Mouse (Mus musculus): ENCODE measurements at regions not wholly inside any gene's neighbourhood (a gene's known extent, or its start where the extent isn't known, plus 50 kb on each side); places are given as distances from the start of the nearest gene placed in this dataset.

DNA sequence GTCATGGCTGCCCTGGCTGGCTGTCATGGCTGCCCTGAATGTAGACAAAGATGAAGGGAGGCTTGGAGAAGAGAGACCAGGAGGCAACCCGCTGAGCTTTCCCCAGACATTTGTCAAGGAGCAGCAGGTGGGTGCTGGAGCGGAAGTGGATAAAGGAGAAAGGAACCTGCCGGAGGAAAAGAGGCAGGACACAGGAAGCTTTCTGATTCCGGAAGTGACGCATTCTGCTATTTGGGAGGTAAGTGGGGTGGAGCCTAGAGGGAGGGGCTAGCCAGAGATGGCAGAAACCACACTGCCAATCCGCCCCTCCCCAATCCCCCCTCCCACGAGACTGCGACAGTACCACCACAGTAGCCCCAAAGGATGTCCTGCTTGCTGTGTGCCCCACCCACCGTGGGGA lies 80.1 kb downstream of the Gm572 start:
- no peak overlapping the region for H3K4me2 ChIP-seq (ENCODE audit: low read depth, low read length)
- peaks cover 23% of the 10 kb centered on the region for H3K27me3 ChIP-seq (ENCODE audit: control insufficient read depth, insufficient read depth, low read length)
- no peaks in the 10 kb centered on the region for H3K36me3 ChIP-seq (ENCODE audit: control insufficient read depth, insufficient read depth)
- H3K4me3 ChIP-seq (ENCODE audit: low read length): no peak overlapping the region
- no peak overlapping the region for H3K27ac ChIP-seq (ENCODE audit: low read length)
- WGBS: 81% methylated on average over 9 of the region's 9 CpGs
- peaks cover 4% of the 10 kb centered on the region; the same call in 1 of the 2 replicates for H3K4me1 ChIP-seq (ENCODE audit: control insufficient read depth, insufficient read depth, low read length)
- no peak overlapping the region for H3K9ac ChIP-seq (ENCODE audit: low read length)
- no peaks in the 10 kb centered on the region for H3K9me3 ChIP-seq (replicated peaks; ENCODE audit: control insufficient read depth, low read length)
- no peak for ATAC-seq (replicated peaks; ENCODE audit: extremely low read depth, insufficient read depth, low FRiP score)

GRCm38 (mm10) chr4:148723934-148724719 lies 80.1 kb upstream of the Casz1 start:
- Histone ChIP-seq H3K27ac (ENCODE audit: low read length) (no peak overlapping the region), H3K27me3 (ENCODE audit: control insufficient read depth, insufficient read depth, low read length) (peaks cover 23% of the 10 kb centered on the region)
- no peak for ATAC-seq (replicated peaks; ENCODE audit: extremely low read depth, insufficient read depth, low FRiP score)

GRCm38 (mm10) chr4:148728800-148729199 lies 75.4 kb upstream of the Casz1 start:
- no peak overlapping the region for H3K4me2 ChIP-seq (ENCODE audit: low read depth, low read length)
- no peaks in the 10 kb centered on the region for H3K36me3 ChIP-seq (ENCODE audit: control insufficient read depth, insufficient read depth)
- H3K9ac ChIP-seq (ENCODE audit: low read length): no peak overlapping the region
- no peak overlapping the region for H3K27ac ChIP-seq (ENCODE audit: low read length)
- no peak overlapping the region for H3K4me3 ChIP-seq (ENCODE audit: low read length)
- H3K4me1 ChIP-seq (ENCODE audit: control insufficient read depth, insufficient read depth, low read length): peaks cover 4% of the 10 kb centered on the region; the same call in 1 of the 2 replicates
- peaks cover 18% of the 10 kb centered on the region for H3K27me3 ChIP-seq (ENCODE audit: control insufficient read depth, insufficient read depth, low read length)
- 81% methylated on average over 5 of the region's 5 CpGs for WGBS
- no peak for ATAC-seq (replicated peaks; ENCODE audit: extremely low read depth, insufficient read depth, low FRiP score)
- H3K9me3 ChIP-seq (replicated peaks; ENCODE audit: control insufficient read depth, low read length): no peaks in the 10 kb centered on the region

More at GRCm38 (mm10) chr4:148723934-148724719, 80.1 kb upstream of the Casz1 start:
- H3K9me3 ChIP-seq (replicated peaks; ENCODE audit: control insufficient read depth, low read length): no peaks in the 10 kb centered on the region
- peak overlapping the region; percentile 76 for H3K4me2 ChIP-seq (ENCODE audit: low read depth, low read length)
- peaks cover 4% of the 10 kb centered on the region; the same call in 1 of the 2 replicates for H3K4me1 ChIP-seq (ENCODE audit: control insufficient read depth, insufficient read depth, low read length)
- H3K4me3 ChIP-seq (ENCODE audit: low read length): peak overlapping the region; percentile 47
- H3K9ac ChIP-seq (ENCODE audit: low read length): peak overlapping the region; percentile 67
- WGBS: 5% methylated on average over 37 of the region's 39 CpGs
- H3K36me3 ChIP-seq (ENCODE audit: control insufficient read depth, insufficient read depth): no peaks in the 10 kb centered on the region

GRCm38 (mm10) chr4:148731586-148731985 lies 72.6 kb upstream of the Casz1 start:
- 59% methylated on average over 3 of the region's 3 CpGs for WGBS
- no peak overlapping the region for H3K9ac ChIP-seq (ENCODE audit: low read length)

GRCm38 (mm10) chr4:148734061-148734460 lies 70.2 kb upstream of the Casz1 start:
- Histone ChIP-seq H3K4me1 (ENCODE audit: control insufficient read depth, insufficient read depth, low read length) (peaks cover 14% of the 10 kb centered on the region), H3K4me2 (ENCODE audit: low read depth, low read length) (no peak overlapping the region), H3K27me3 (ENCODE audit: control insufficient read depth, insufficient read depth, low read length) (peaks cover 10% of the 10 kb centered on the region; the same call in 1 of the 2 replicates), H3K27ac (ENCODE audit: low read length) (no peak overlapping the region), H3K9me3 (replicated peaks; ENCODE audit: control insufficient read depth, low read length) (no peaks in the 10 kb centered on the region), H3K36me3 (ENCODE audit: control insufficient read depth, insufficient read depth) (no peaks in the 10 kb centered on the region), H3K4me3 (ENCODE audit: low read length) (no peak overlapping the region), H3K9ac (ENCODE audit: low read length) (no peak overlapping the region)
- WGBS: 73% methylated on average over 9 of the region's 9 CpGs
- ATAC-seq (replicated peaks; ENCODE audit: extremely low read depth, insufficient read depth, low FRiP score): no peak

More at GRCm38 (mm10) chr4:148731586-148731985, 72.6 kb upstream of the Casz1 start:
- H3K36me3 ChIP-seq (ENCODE audit: control insufficient read depth, insufficient read depth): no peaks in the 10 kb centered on the region
- no peak overlapping the region for H3K27ac ChIP-seq (ENCODE audit: low read length)
- no peak overlapping the region for H3K4me2 ChIP-seq (ENCODE audit: low read depth, low read length)
- H3K9me3 ChIP-seq (replicated peaks; ENCODE audit: control insufficient read depth, low read length): no peaks in the 10 kb centered on the region
- no peak for ATAC-seq (replicated peaks; ENCODE audit: extremely low read depth, insufficient read depth, low FRiP score)
- H3K27me3 ChIP-seq (ENCODE audit: control insufficient read depth, insufficient read depth, low read length): peaks cover 5% of the 10 kb centered on the region; the same call in 1 of the 2 replicates
- peaks cover 11% of the 10 kb centered on the region for H3K4me1 ChIP-seq (ENCODE audit: control insufficient read depth, insufficient read depth, low read length)
- no peak overlapping the region for H3K4me3 ChIP-seq (ENCODE audit: low read length)

DNA sequence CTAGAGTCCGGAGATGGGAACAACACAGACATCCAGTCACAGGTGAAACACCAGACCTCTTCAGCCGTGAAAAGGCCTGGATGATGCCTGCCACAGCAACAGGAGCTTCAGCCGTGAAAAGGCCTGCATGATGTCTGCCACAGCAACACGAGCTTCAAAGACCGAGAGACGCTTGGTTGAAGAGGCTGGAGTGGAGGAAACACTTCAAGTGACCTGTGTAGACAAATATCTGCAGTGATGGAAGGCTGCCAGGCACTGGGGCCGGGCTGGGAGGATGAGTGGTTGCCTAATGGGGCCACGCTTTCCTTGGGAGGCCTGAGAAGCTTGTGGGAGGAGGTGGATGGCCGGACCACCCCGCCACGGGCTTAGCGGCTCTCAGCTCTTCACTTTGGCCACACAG lies 69.7 kb upstream of the Casz1 start:
- Histone ChIP-seq H3K27ac (ENCODE audit: low read length) (no peak overlapping the region), H3K4me2 (ENCODE audit: low read depth, low read length) (0 out of 2 replicates have a peak overlapping the region, but pooled peaks have one; percentile 1), H3K9me3 (replicated peaks; ENCODE audit: control insufficient read depth, low read length) (no peaks in the 10 kb centered on the region), H3K36me3 (ENCODE audit: control insufficient read depth, insufficient read depth) (no peaks in the 10 kb centered on the region), H3K27me3 (ENCODE audit: control insufficient read depth, insufficient read depth, low read length) (peaks cover 10% of the 10 kb centered on the region; the same call in 1 of the 2 replicates), H3K4me3 (ENCODE audit: low read length) (no peak overlapping the region), H3K4me1 (ENCODE audit: control insufficient read depth, insufficient read depth, low read length) (peaks cover 19% of the 10 kb centered on the region), H3K9ac (ENCODE audit: low read length) (no peak overlapping the region)
- 25% methylated on average over 12 of the region's 12 CpGs for WGBS
- no peak; the same call in 1 of the 2 replicates for ATAC-seq (replicated peaks; ENCODE audit: extremely low read depth, insufficient read depth, low FRiP score)

DNA sequence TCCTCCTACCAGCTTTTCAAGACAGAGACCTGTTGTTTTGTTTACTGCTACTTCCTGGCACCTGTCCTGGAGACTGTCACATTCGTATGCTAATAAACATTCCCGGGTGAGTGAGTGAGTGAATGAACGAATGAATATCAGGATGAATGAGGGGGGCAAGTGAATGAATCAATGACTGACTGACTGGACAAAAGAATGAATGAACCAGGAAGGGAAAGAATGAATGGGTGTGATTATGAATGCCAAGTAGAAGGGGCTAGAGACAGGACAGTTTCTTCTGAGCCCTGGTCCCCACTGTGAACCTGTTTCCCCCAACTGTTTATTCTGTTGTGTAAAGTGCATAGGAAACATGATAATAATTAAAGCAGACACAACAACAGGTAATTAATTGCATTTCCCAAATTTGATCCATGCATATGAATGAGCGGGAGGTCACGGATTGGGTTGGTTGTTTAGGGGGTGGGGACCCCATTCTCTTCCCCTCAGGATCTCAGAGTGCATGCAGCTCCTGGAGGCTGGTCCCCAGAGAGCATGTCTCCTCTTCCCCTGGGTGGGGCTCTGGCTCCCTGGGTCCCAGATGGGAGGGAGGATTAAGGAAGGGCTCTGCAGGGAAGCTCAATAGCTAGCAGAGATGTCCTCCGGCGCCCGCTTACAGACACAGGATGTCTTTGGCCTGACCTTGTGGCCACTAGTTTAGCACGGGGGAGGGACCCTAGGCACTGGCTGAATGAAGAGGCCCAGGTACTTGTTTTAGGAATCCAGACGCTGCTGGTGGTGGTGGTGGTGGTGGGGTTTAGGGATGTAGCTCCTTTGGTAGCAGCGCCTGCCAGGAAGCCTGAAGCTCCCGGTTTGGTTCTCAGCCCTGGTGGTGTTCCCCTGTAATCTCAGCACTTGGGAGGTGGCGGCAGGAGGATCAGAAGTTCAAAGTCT lies 65.4 kb upstream of the Casz1 start:
- WGBS: 36% methylated on average over 13 of the region's 13 CpGs
- H3K27ac ChIP-seq (ENCODE audit: low read length): no peak overlapping the region
- no peak for ATAC-seq (replicated peaks; ENCODE audit: extremely low read depth, insufficient read depth, low FRiP score)
- no peaks in the 10 kb centered on the region for H3K9me3 ChIP-seq (replicated peaks; ENCODE audit: control insufficient read depth, low read length)
- no peaks in the 10 kb centered on the region for H3K36me3 ChIP-seq (ENCODE audit: control insufficient read depth, insufficient read depth)
- peak overlapping the region; percentile 11; the same call in 1 of the 2 replicates for H3K9ac ChIP-seq (ENCODE audit: low read length)
- H3K4me1 ChIP-seq (ENCODE audit: control insufficient read depth, insufficient read depth, low read length): peaks cover 23% of the 10 kb centered on the region
- no peak overlapping the region for H3K4me2 ChIP-seq (ENCODE audit: low read depth, low read length)
- H3K4me3 ChIP-seq (ENCODE audit: low read length): no peak overlapping the region
- 0 out of 2 replicates have a peak, but pooled peaks cover 4% of the 10 kb centered on the region for H3K27me3 ChIP-seq (ENCODE audit: control insufficient read depth, insufficient read depth, low read length)

DNA sequence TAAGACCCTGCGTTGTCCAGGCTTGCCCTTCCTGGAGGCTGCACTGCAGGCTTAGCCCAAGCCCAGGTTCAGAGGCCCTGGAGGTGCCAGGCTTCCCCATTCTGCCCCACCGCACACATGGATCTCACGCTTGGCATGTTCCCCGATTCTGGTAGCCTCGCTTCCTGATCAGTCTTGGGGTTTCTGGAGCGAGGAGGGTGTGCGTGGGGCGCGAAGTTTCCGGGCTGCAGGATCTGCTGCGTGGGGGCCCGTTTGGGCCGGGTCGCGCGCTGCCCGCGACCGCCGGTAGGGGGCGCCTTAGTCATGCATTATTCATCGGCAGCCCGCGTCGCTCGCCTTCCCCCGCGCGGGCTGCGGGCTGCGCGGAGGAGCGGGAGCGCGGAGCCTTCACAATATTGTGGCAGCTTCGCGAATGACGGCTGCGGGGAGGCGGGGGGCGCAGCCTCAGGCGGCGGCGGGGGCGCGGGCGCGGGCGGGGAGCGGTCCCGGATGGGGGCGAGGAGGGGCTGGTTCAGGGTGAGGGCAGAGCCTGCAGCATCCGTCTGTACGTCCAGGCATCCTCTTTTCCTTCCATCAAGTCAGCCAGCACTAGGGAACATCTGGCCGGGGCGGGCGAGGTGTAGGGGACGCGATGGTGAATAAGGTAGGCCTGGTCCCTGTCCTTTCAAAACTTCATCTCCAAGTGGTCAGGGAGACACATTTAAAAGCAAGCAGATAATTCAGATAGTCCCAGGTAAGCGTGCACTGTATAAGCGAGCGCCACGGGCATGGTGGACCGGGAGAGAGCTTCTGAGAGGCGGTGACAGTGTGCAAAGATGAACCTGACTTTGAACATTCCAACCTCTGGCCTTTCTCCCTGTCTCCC lies 61.4 kb upstream of the Casz1 start:
- 4% methylated on average over 61 of the region's 65 CpGs for WGBS
- peak overlapping the region; percentile 85 for H3K4me2 ChIP-seq (ENCODE audit: low read depth, low read length)
- no peak overlapping the region for H3K27ac ChIP-seq (ENCODE audit: low read length)
- H3K4me1 ChIP-seq (ENCODE audit: control insufficient read depth, insufficient read depth, low read length): peaks cover 30% of the 10 kb centered on the region
- peak overlapping the region; percentile 55 for H3K4me3 ChIP-seq (ENCODE audit: low read length)
- no peaks in the 10 kb centered on the region for H3K27me3 ChIP-seq (ENCODE audit: control insufficient read depth, insufficient read depth, low read length)
- no peaks in the 10 kb centered on the region for H3K36me3 ChIP-seq (ENCODE audit: control insufficient read depth, insufficient read depth)
- H3K9me3 ChIP-seq (replicated peaks; ENCODE audit: control insufficient read depth, low read length): no peaks in the 10 kb centered on the region
- no peak for ATAC-seq (replicated peaks; ENCODE audit: extremely low read depth, insufficient read depth, low FRiP score)
- H3K9ac ChIP-seq (ENCODE audit: low read length): peak overlapping the region; percentile 74

All from heart, embryonic 16.5 days (tissue).